Mouse (Mus musculus) adrenal gland, adult 18-20 months (tissue): Measurements from ENCODE around the gene Sell. TPM values are rescaled to one million over a fixed set of nuclear protein-coding genes. Genes with fewer than 3 reads are reported as not detected.

Experiments used
- DNase-seq, 2 experiments: peaks; one replicate each; pipeline ENCODE4 v3.0.0; 2021 to 2022; ENCODE audit warnings: low spot score in 2 of 2
- total RNA-seq, 2 experiments: library from RNA; stranded (reverse); gene quantifications; 1 replicate in 1 of 2; 2 replicates in 1 of 2; pipeline ENCODE4 v1.2.3; 2021

Sell gene
- total RNA-seq, 2 experiments from 2014 or later = 0.27 to 1.0 TPM

DNA sequence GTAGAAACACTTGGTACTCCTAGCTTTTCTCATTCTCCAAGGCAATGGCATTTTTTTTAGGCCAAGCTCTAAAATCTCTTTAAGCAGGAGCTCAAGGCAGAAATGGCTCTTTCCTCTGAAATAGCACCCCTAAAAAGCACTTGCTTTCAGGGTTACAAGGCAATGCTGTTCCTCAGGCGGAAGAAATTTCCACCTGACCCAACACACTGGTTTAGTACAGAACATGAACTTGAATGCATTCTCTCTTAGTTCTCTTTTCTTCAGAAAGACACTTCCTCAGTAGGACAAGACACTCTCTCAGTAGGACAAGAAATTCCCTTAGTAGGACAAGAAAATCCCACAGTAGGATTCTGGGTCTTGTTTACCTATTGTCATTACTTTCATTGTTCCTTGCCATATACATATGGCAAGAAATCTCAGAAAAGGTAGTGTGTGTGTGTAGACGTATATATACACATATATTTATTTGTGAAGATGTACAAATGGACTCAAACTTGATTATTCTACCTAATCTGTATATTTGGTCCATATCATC lies 12.9 kb downstream of the Sell start:
- no peak for DNase-seq

- no peak for DNase-seq
These were observed 13.6 kb downstream of the Sell start for GRCm38 (mm10) chr1:164075416-164075815.

- no peak for DNase-seq
These were observed 14.7 kb downstream of the Sell start for GRCm38 (mm10) chr1:164076441-164076840.

DNA sequence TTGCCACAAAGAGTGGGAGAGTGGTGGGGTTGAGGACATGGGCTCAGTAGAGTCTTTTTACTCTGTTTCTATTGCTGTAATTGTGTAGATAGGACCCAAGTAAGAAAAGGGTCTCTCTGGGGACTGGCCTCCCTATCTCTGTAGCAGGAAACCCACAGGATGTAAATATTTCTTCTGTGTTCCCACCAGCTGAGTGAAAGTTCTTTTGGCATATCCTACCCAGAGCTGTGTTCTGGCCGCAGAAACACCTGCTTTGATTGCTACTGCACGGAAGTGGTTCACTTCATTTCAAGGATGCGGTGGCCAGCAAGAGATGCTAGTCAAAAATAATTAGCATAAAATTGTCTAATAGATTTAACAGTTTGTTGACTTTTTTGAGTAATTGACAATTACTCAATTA lies 15.2 kb downstream of the Sell start:
- DNase-seq = no peak

DNA sequence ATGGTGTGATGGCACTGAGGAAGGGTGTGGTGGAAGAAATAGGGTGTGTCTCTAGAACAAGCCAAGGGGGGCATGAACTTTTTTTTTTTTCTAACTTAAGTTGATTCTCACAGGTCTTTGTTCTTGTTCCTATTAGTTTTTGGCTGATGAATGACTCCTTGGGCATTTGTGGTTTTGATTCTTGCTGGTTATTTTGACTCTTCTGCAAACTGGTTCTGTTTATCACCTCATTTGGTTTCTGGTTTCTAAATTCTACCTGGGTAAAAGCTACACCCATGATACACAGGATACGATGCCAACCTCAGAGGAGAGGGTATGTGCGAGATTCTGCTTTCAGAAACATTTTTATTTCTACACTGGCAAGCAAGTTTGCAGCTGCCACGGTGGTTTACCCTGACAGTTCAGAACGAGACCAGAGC lies 16.6 kb downstream of the Sell start:
- no peak for DNase-seq

DNA sequence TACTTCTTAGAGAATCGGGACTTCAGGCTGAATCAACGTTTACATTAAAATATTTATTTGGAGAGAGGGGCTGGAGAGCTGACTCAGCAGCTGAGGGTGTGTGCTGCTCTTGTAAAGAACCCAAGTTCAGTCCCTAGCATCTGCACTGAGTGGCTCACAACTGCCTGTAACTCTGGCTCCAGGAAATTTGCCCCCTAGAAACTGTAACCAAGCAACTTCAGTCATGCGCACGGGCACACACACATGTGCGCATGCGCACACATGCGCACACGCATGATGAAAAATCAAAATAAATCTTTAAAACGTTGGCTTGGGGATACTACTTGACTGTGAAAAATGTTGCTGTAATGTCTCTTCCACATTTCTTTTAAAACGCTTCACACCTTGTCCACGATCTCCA lies 17.3 kb downstream of the Sell start:
- no peak for DNase-seq

DNA sequence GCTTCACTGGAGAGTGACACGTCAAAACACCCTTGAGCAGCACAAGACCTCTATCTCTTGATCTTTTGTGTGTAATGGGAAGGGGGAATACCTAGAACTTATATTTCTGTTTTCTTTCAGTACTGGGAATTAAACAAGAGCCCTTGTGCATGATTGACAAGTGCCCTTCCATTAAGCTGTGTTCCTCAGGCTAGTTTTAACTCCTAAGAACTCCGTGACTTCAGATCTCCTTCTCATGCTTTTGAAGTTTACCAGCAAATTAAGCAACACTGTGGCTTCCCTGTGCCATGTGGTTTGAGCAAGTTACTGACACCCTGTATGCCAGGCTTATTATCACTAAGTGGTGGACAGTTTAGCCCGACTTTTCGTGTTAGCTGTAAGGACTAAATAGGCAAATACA lies 21.3 kb downstream of the Sell start:
- no peak for DNase-seq

GRCm38 (mm10) chr1:164086797-164087196 lies 25.0 kb downstream of the Sell start:
- no peak for DNase-seq

GRCm38 (mm10) chr1:164087872-164088271 lies 26.1 kb downstream of the Sell start:
- no peak for DNase-seq

DNA sequence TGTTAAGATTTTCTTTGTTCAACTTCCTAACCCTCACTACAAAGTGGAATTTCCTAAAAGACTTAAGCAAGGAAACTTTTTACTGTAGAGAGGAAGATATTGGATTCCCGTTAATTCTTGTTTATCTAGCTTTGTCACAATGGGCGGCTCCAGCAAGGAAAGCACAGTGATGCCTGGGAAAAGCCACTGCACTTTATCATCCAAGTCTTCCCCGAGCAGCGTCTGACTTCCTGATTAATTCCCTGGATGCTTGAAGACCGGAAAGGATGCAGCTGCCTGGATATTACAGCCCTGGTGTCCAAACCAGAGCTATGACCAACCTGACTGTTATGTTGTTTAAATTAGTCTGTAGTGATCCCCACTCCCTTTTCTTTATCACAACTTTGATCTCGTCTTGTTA lies 35.0 kb downstream of the Sell start:
- no peak for DNase-seq

- DNase-seq = no peak
These were observed 36.1 kb downstream of the Sell start for GRCm38 (mm10) chr1:164097911-164098310.

GRCm38 (mm10) chr1:164098372-164098771 lies 36.6 kb downstream of the Sell start:
- DNase-seq = no peak

DNA sequence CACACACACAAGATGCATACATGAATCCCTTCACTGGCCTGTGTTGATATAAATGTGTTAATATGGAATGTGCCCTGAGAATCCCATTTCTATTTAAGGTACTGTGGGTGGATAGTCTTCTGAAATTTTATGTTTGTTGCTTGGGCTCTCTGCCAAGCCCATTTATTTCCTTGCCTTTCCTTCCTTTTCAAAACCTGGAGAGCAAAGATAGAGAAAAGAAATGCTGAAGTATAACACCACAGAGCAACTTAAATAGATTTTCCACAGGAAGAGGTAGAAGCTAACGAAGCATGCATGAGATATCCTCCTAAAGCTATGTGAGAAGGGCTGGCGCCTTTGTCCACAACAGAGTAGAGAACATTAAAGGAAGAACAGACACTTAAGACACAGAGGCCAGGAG lies 48.0 kb downstream of the Sell start:
- DNase-seq = no peak

DNA sequence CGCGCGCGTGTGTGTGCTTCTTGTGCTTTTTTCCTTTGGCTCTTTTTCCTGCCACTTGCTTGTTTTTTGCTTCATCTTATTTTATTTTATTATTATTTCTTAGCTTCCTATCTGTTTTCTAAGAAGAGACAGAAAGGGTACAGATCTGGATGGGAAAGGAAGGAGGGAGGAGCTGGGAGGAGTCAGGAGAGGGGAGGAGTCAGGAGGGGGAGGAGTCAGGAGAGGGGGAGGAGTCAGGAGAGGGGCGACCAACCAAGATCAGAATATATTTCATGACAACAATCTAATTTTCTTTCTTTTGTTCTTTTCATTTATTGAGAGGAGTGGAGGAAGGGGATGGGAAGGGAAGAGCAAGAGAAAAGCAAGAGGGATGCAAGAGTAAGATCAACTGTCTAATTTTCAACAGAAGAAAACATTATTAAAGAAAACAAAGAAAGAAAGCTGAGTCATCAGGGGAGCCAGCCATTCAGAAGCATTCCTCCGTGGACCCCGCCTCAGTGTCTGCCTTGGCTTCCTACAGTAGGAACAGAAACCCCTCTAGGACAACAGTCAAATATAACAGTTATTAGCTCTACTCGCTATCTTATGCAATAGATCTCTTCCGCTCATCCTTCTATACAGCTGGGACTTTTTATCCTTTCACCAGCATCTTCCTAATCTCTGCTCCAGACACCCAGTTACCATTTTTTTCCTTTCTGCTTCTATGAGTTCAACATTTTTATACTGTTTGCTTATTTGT lies 49.0 kb downstream of the Sell start:
- DNase-seq = no peak

DNA sequence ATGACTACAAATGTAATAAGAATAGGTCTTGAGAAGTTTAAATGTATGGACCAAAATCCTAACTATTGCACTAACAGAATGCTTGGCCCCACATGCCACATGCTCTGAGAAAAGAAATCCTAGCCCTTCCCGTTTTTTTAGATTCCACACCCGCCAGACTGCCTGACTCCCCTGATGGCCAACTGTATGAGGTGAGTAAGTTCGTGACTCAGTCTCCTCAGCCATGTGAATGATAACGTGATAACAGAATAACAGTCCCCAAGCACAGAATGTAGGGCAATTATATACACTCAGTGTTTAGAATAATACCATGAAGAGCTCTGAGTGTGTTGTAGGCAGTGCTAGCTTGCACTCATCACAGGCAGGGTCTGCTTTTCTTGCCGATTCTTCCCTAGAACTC lies 52.5 kb downstream of the Sell start:
- DNase-seq = no peak

- DNase-seq = no peak
These were observed 53.2 kb downstream of the Sell start, which contains the start of gene Selp for GRCm38 (mm10) chr1:164114947-164115493. Gene Selp, plus strand, starts transcription at chr1:164115264.

- no peak for DNase-seq
These were observed 53.9 kb downstream of the Sell start for GRCm38 (mm10) chr1:164115647-164116046.

DNA sequence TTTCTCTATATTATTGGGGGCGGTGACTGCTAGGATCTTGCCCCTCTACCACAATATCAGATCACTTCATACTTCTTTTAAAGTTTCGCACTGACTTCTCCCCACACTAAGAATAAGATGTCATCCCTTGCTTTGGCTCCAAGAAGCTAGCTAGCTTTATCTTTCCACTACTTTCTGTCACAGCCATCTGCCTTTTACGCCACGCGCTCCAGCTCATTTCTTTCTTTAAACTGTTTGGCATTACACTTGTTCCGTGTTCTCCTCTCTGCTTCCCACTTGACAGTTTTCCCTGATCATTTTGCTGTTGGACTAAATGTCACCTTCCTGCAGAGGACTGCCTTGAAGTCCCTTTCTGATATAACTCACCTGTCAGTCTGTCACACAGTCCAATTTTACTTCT lies 56.1 kb downstream of the Sell start:
- DNase-seq = no peak

- no peak for DNase-seq
These were observed 58.4 kb downstream of the Sell start for GRCm38 (mm10) chr1:164119892-164120776.

DNA sequence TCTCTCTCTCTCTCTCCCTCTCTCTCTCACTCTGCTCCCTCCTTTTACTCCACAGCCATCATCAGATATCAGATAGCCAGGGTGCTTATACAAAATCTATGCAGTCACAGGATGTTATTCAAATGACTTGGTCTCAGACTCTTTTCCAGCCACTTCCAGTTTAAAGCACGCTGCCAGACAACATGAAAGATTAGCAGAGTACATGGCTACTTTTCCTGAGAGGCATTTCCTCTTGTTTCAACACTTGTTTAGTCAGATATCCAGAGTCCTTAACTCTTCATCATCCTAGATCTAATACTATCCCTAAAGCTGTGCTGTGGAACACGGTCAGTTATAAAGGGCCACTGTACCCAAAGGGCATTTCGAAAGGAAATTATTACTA lies 59.0 kb downstream of the Sell start:
- DNase-seq = no peak

- DNase-seq = no peak
These were observed 62.1 kb downstream of the Sell start for GRCm38 (mm10) chr1:164123836-164124235.

GRCm38 (mm10) chr1:164130013-164130412 lies 68.2 kb downstream of the Sell start:
- no peak for DNase-seq
